Mouse (Mus musculus) brain, embryonic 14.5 days (tissue): ENCODE results near the gene Sag.

Experiments used
- CTCF ChIP-seq: fragments of 200-500 bp; IDR thresholded peaks from 2 replicates; pipeline ENCODE4 v1.5.1; 2012; ENCODE audit warnings: inconsistent platforms, mild to moderate bottlenecking, moderate library complexity, borderline replicate concordance; ENCODE audit not compliant: insufficient read depth, insufficient read length; ENCODE audit errors: extremely low read depth
- POLR2A ChIP-seq: fragments of 200-500 bp; IDR thresholded peaks from 2 replicates; pipeline ENCODE4 v1.6.1; 2012; ENCODE audit warnings: mild to moderate bottlenecking, inconsistent platforms, borderline replicate concordance; ENCODE audit not compliant: poor library complexity, insufficient read depth, insufficient read length, severe bottlenecking; ENCODE audit errors: extremely low read depth

DNA sequence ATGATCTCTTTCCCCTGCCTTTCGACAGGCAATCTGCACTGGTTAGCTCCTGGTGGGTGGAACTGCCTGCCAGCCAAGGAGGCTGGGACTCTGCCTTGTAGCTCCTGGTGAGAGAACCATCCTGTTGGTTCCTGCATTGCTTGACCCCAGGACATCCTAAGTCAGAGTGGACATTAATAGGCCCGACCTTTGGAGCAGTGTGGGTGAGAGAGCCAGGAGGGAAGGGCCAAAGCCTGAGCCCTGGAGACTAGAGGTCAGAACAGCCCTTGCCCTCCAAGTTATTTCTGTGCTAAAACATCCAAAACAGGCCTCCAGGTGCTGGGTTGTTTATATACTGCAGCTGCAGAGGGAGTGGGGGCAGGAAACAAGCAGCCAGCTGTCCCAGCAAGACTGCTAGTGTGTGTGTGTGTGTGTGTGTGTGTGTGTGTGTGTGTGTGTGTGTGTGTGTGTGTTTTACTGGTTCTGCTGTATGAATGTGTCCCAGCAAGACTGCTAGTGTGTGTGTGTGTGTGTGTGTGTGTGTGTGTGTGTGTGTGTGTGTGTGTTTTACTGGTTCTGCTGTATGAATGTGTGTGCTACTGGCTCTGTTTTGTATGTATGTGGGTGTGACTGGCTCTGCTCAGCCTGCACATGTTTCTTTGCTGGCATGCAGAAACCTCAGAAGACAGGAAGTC, 43.5 kb downstream of the Sag start:
- TF ChIP-seq CTCF, result no peak
- TF ChIP-seq POLR2A, result no peak
